Mouse (Mus musculus) forebrain, embryonic 16.5 days (tissue): ENCODE results near the gene Icam5. TPM values are rescaled to one million over a fixed set of nuclear protein-coding genes. Genes with fewer than 3 reads are reported as not detected.
A peak's percentile ranks its signal among the peaks of the same experiment; 100 is the strongest.

Experiments used
- ATAC-seq: fragments of 200-750 bp; cut with Nextera tagmentation; 2 replicates; pipeline ENCODE4 v1.8.0; 2017; ENCODE audit warnings: mild to moderate bottlenecking, moderate library complexity
- H3K27ac ChIP-seq: fragments of 300-500 bp; sonication (generic); 2 replicates; pipeline ENCODE4 v1.5.1; 2014; ENCODE audit warnings: low read length, control low read depth
- H3K27me3 ChIP-seq: fragments of 300-500 bp; sonication (generic); replicated peaks from 2 replicates; pipeline ENCODE4 v1.6.1; 2014; ENCODE audit warnings: low read length; ENCODE audit not compliant: control insufficient read depth, insufficient read depth
- H3K36me3 ChIP-seq: fragments of 300-500 bp; sonication (generic); 2 replicates; pipeline ENCODE4 v1.6.1; 2014; ENCODE audit not compliant: control insufficient read depth, insufficient read depth
- H3K4me1 ChIP-seq: fragments of 300-500 bp; sonication (generic); replicated peaks from 2 replicates; pipeline ENCODE4 v1.6.1; 2014; ENCODE audit warnings: low read length; ENCODE audit not compliant: control insufficient read depth, insufficient read depth
- H3K4me2 ChIP-seq: fragments of 300-500 bp; sonication (generic); 2 replicates; pipeline ENCODE4 v1.6.1; 2014; ENCODE audit warnings: mild to moderate bottlenecking, low read length, control low read depth
- H3K4me3 ChIP-seq: fragments of 300-500 bp; sonication (generic); replicated peaks from 2 replicates; pipeline ENCODE4 v1.5.1; 2014; ENCODE audit warnings: mild to moderate bottlenecking, low read length, control low read depth
- H3K9ac ChIP-seq: fragments of 300-500 bp; sonication (generic); replicated peaks from 2 replicates; pipeline ENCODE4 v1.6.1; 2014; ENCODE audit warnings: low read depth, low read length, control low read depth
- H3K9me3 ChIP-seq: fragments of 300-500 bp; sonication (generic); 2 replicates; pipeline ENCODE4 v1.6.1; 2016; ENCODE audit warnings: low read length; ENCODE audit not compliant: control insufficient read depth
- WGBS: fragments of 180-500 bp; shearing (Covaris S2); extraction: QIAGEN DNeasy Blood & Tissue Kit; methylation state at CpG from one replicate; pipeline ENCODE4 v1.1.7; 2014; 5-methylcytosine and 5-hydroxymethylcytosine counted together
- polyA plus RNA-seq: library from polyadenylated mRNA; unstranded; fragments of >200 nt; fragmentation: Nextera tagmentation; extraction: Ambion mirVana; gene quantifications from 2 replicates; pipeline ENCODE4 v1.2.1, GENCODE M21; 2015

Icam5 gene
- polyA plus RNA-seq = 2.3 and 2.4 TPM in 2 replicates

- Histone ChIP-seq H3K27me3 (peaks cover 75% of the 10 kb centered on the region), H3K4me1 (peaks cover 48% of the 10 kb centered on the region), H3K4me2 (peak within 1 kb of the TSS; percentile 99), H3K36me3 (no peaks in the 10 kb centered on the region), H3K9ac (peak within 1 kb of the TSS; percentile 64), H3K9me3 (no peaks in the 10 kb centered on the region), H3K27ac (no peak within 1 kb of the TSS), H3K4me3 (peak within 1 kb of the TSS; percentile 61)
- peak; percentile 68 for ATAC-seq
- WGBS = under 1% methylated on average over 35 of the region's 35 CpGs
Measured at GRCm38 (mm10) chr9:21031896-21032351, at the start of gene Icam5. TSS of gene Icam5 (plus strand) at chr9:21032073.

- Histone ChIP-seq H3K9ac (no peak overlapping the region), H3K36me3 (no peaks in the 10 kb centered on the region), H3K9me3 (no peaks in the 10 kb centered on the region), H3K27ac (no peak overlapping the region), H3K4me3 (no peak overlapping the region), H3K4me2 (no peak overlapping the region), H3K4me1 (no peaks in the 10 kb centered on the region), H3K27me3 (0 out of 2 replicates have a peak, but pooled peaks cover 3% of the 10 kb centered on the region)
- WGBS = 58% methylated on average over 3 of the region's 3 CpGs
- no peak for ATAC-seq
Measured at GRCm38 (mm10) chr9:20982171-20982570, 49.7 kb upstream of the Icam5 start.

- Histone ChIP-seq H3K36me3 (no peaks in the 10 kb centered on the region), H3K4me1 (no peaks in the 10 kb centered on the region), H3K9ac (no peak overlapping the region), H3K4me2 (no peak overlapping the region), H3K9me3 (no peaks in the 10 kb centered on the region), H3K27me3 (0 out of 2 replicates have a peak, but pooled peaks cover 3% of the 10 kb centered on the region), H3K4me3 (no peak overlapping the region), H3K27ac (no peak overlapping the region)
- 80% methylated on average over 5 of the region's 5 CpGs for WGBS
- ATAC-seq = no peak
Measured at GRCm38 (mm10) chr9:20983169-20983568, 48.7 kb upstream of the Icam5 start.

GRCm38 (mm10) chr9:20986952-20987686 is 44.8 kb upstream of the Icam5 start:
- Histone ChIP-seq H3K4me1 (0 out of 2 replicates have a peak, but pooled peaks cover 3% of the 10 kb centered on the region), H3K4me3 (no peak overlapping the region), H3K27ac (no peak overlapping the region), H3K36me3 (no peaks in the 10 kb centered on the region), H3K27me3 (no peaks in the 10 kb centered on the region), H3K9me3 (no peaks in the 10 kb centered on the region), H3K4me2 (no peak overlapping the region), H3K9ac (no peak overlapping the region)
- WGBS = 63% methylated on average over 15 of the region's 15 CpGs
- ATAC-seq = no peak

GRCm38 (mm10) chr9:20987953-20988352 is 43.9 kb upstream of the Icam5 start:
- Histone ChIP-seq H3K9ac (no peak overlapping the region), H3K4me3 (no peak overlapping the region), H3K4me2 (no peak overlapping the region), H3K36me3 (no peaks in the 10 kb centered on the region), H3K4me1 (0 out of 2 replicates have a peak, but pooled peaks cover 3% of the 10 kb centered on the region), H3K27ac (no peak overlapping the region), H3K9me3 (no peaks in the 10 kb centered on the region), H3K27me3 (no peaks in the 10 kb centered on the region)
- WGBS = 27% methylated on average over 7 of the region's 7 CpGs
- ATAC-seq = no peak

GRCm38 (mm10) chr9:20990861-20991260 is 41.0 kb upstream of the Icam5 start:
- Histone ChIP-seq H3K27ac (no peak overlapping the region), H3K9ac (no peak overlapping the region), H3K4me2 (no peak overlapping the region), H3K4me1 (0 out of 2 replicates have a peak, but pooled peaks cover 3% of the 10 kb centered on the region), H3K9me3 (no peaks in the 10 kb centered on the region), H3K36me3 (no peaks in the 10 kb centered on the region), H3K27me3 (no peaks in the 10 kb centered on the region), H3K4me3 (no peak overlapping the region)
- no peak for ATAC-seq
- 1% methylated on average over 10 of the region's 10 CpGs for WGBS

- 0 out of 2 replicates have a peak, but pooled peaks cover 3% of the 10 kb centered on the region for H3K4me1 ChIP-seq
- no peak for ATAC-seq
- 94% methylated on average over 4 of the region's 4 CpGs for WGBS
Measured at GRCm38 (mm10) chr9:20991587-20991986, 40.3 kb upstream of the Icam5 start.

GRCm38 (mm10) chr9:20993165-20993898 is 38.5 kb upstream of the Icam5 start:
- no peak for ATAC-seq
- 0 out of 2 replicates have a peak, but pooled peaks cover 3% of the 10 kb centered on the region for H3K4me1 ChIP-seq

More at GRCm38 (mm10) chr9:20991587-20991986, 40.3 kb upstream of the Icam5 start:
- no peaks in the 10 kb centered on the region for H3K36me3 ChIP-seq
- H3K9me3 ChIP-seq = no peaks in the 10 kb centered on the region
- no peaks in the 10 kb centered on the region for H3K27me3 ChIP-seq
- H3K4me2 ChIP-seq = no peak overlapping the region
- no peak overlapping the region for H3K9ac ChIP-seq
- no peak overlapping the region for H3K27ac ChIP-seq
- no peak overlapping the region for H3K4me3 ChIP-seq

GRCm38 (mm10) chr9:20995069-20995468 is 36.8 kb upstream of the Icam5 start:
- no peak for ATAC-seq
- H3K27ac ChIP-seq = no peak overlapping the region
- H3K9ac ChIP-seq = no peak overlapping the region
- H3K4me2 ChIP-seq = no peak overlapping the region
- 49% methylated on average over 3 of the region's 3 CpGs for WGBS
- no peaks in the 10 kb centered on the region for H3K36me3 ChIP-seq
- H3K4me3 ChIP-seq = no peak overlapping the region
- no peaks in the 10 kb centered on the region for H3K27me3 ChIP-seq
- H3K4me1 ChIP-seq = 0 out of 2 replicates have a peak, but pooled peaks cover 3% of the 10 kb centered on the region
- no peaks in the 10 kb centered on the region for H3K9me3 ChIP-seq

More at GRCm38 (mm10) chr9:20993165-20993898, 38.5 kb upstream of the Icam5 start:
- H3K27ac ChIP-seq = no peak overlapping the region
- H3K27me3 ChIP-seq = no peaks in the 10 kb centered on the region
- no peak overlapping the region for H3K9ac ChIP-seq
- H3K9me3 ChIP-seq = no peaks in the 10 kb centered on the region
- no peaks in the 10 kb centered on the region for H3K36me3 ChIP-seq
- no peak overlapping the region for H3K4me3 ChIP-seq
- 51% methylated on average over 5 of the region's 5 CpGs for WGBS
- H3K4me2 ChIP-seq = no peak overlapping the region
